Mouse (Mus musculus): ENCODE measurements around the gene Olfr535.

DNA sequence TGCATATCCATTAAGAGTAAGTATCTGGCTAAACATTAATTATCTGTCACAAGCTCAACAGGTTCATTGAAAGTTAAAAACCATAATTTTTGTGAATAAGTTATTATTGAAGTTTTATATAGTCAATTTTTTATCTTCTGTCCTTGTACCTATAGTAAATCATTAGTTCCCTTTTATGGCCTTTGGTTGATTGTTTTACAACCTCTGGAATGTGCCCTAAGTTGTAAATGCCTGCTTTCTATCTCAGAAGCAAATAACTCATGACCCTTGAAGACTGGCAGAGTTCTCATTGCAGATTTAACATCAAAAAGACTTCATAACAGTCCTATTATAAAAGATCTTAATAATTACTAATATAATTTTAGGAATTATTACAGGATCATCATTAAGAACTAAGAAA is 10.7 kb downstream of the Olfr535 start:
- no peak for TF ChIP-seq CTCF (IDR thresholded peaks at IDR 0.05; ENCODE audit: control insufficient read depth, insufficient read depth, low read length)
- no peak for TF ChIP-seq POLR2A (IDR thresholded peaks at IDR 0.05; ENCODE audit: borderline replicate concordance, control insufficient read depth, low read depth, low read length)

Data from bone marrow, adult 2 months (tissue).